Mouse (Mus musculus): ENCODE data around the gene Zfp697.

DNA sequence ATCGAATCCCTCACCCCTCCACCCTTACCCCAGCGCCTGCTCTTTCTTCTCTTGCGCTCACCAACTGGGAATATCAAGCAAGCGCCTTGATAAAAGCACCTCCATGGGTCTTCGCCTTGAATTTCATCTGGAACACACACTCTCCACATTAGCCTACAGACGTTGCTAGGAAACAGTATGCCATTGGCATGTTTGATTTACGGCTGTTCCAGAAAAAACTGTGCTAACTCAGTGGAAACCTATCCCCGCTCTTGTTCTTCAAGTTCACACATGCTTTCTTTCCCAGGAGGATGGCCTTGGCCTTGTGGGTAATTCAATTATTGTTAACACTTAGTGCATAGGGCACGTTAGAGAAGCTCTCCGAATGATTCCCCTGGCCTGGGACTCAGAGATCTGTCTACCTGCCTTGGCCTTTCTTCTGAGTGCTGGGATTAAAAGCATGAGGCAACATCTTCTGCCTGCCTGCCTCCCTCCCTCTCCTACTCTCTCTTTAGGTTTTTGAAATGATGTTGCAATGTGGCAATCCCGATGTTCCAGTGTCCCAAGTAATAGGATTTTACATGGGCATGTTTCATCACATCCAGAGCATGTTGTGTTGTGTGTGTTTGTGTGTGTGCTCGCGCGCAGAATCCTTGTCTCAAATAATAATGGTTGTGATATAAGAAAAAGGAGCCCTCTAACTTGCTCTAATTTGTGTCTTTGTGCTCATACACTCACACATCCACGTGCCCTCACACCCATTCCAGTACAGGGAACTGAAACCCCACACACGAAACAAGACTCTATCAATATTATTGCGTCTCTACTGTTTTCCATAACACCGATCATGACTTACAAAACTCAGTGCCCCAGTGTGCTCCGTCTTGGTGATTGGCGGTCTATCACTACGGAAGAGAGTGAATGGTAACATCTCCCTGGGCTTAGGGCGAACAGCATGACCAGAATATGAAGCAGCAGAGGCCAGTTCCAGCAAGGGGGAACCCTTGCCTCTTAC is 45.3 kb upstream of the Zfp697 start:
- TF ChIP-seq POLR2A (IDR thresholded peaks at IDR 0.05; ENCODE audit: borderline replicate concordance, low read depth, low read length) (no peak), CTCF (IDR thresholded peaks at IDR 0.05; ENCODE audit: low read depth, low read length) (no peak)
